Mouse (Mus musculus) thymus, postnatal 4 days (tissue): ENCODE results near the gene Ptch2.

ENCODE experiments used
- DNase-seq: peaks from one replicate; pipeline ENCODE4 v3.0.0; 2021

Gene Ptch2

GRCm38 (mm10) chr4:117095551-117096452, at the start of gene Ptch2:
TSS of gene Ptch2 (plus strand) at chr4:117096075.
- peak; percentile 91 for DNase-seq

GRCm38 (mm10) chr4:117048836-117049235, 47.0 kb upstream of the Ptch2 start:
- no peak for DNase-seq

GRCm38 (mm10) chr4:117049485-117049884, 46.4 kb upstream of the Ptch2 start:
- DNase-seq = no peak

GRCm38 (mm10) chr4:117052626-117053025, 43.2 kb upstream of the Ptch2 start:
- no peak for DNase-seq

GRCm38 (mm10) chr4:117053956-117054355, 41.9 kb upstream of the Ptch2 start:
- no peak for DNase-seq

- DNase-seq = no peak
Observed at GRCm38 (mm10) chr4:117056102-117056501, 39.8 kb upstream of the Ptch2 start.

- DNase-seq = no peak
Observed at GRCm38 (mm10) chr4:117056514-117056913, 39.4 kb upstream of the Ptch2 start.

- DNase-seq = no peak
Observed at GRCm38 (mm10) chr4:117058512-117058911, 37.4 kb upstream of the Ptch2 start.

- no peak for DNase-seq
Observed at GRCm38 (mm10) chr4:117062700-117063390, 33.0 kb upstream of the Ptch2 start.

GRCm38 (mm10) chr4:117068035-117068434, 27.8 kb upstream of the Ptch2 start:
- DNase-seq = no peak

GRCm38 (mm10) chr4:117069647-117070046, 26.2 kb upstream of the Ptch2 start:
- no peak for DNase-seq

GRCm38 (mm10) chr4:117070624-117071023, 25.3 kb upstream of the Ptch2 start:
- DNase-seq = no peak

GRCm38 (mm10) chr4:117071183-117071582, 24.7 kb upstream of the Ptch2 start:
- DNase-seq = no peak

GRCm38 (mm10) chr4:117087948-117088640, 7.8 kb upstream of the Ptch2 start:
- DNase-seq = no peak

GRCm38 (mm10) chr4:117090586-117090985, 5.3 kb upstream of the Ptch2 start:
- no peak for DNase-seq

- no peak for DNase-seq
Observed at GRCm38 (mm10) chr4:117094626-117095361, 1.1 kb upstream of the Ptch2 start.

- DNase-seq = no peak
Observed at GRCm38 (mm10) chr4:117096666-117097065, 791 bp downstream of the Ptch2 start.

- DNase-seq = no peak
Observed at GRCm38 (mm10) chr4:117097969-117098763, 2.3 kb downstream of the Ptch2 start.

GRCm38 (mm10) chr4:117098764-117099036, 2.8 kb downstream of the Ptch2 start:
- no peak for DNase-seq

GRCm38 (mm10) chr4:117100036-117100435, 4.2 kb downstream of the Ptch2 start:
- peak; percentile 46 for DNase-seq

- peak; percentile 54 for DNase-seq
Observed at GRCm38 (mm10) chr4:117101218-117101617, 5.3 kb downstream of the Ptch2 start.

GRCm38 (mm10) chr4:117104672-117105071, 8.8 kb downstream of the Ptch2 start:
- DNase-seq = no peak
